Mouse (Mus musculus) C2C12 (cell line): ENCODE measurements around the gene Efna2. TPM values are rescaled to one million over a fixed set of nuclear protein-coding genes. Genes with fewer than 3 reads are reported as not detected.
"Not testable (repeated sequence)": the region's sequence is repeated elsewhere in the genome, so short reads cannot be mapped to it uniquely, and the experiment has no call there.

Experiments used
- H3K27me3 ChIP-seq: one replicate; pipeline ENCODE4 v1.6.1; 2011; ENCODE audit not compliant: control insufficient read depth, insufficient read depth, insufficient read length
- H3K36me3 ChIP-seq: one replicate; pipeline ENCODE4 v1.6.1; 2011; ENCODE audit not compliant: control insufficient read depth, insufficient read depth
- H3K4me3 ChIP-seq: one replicate; pipeline ENCODE4 v1.5.1; 2011; ENCODE audit warnings: mild to moderate bottlenecking, control low read depth; ENCODE audit not compliant: poor library complexity, insufficient read depth, severe bottlenecking
- H3K79me2 ChIP-seq: one replicate; pipeline ENCODE4 v1.6.1; 2011; ENCODE audit not compliant: control insufficient read depth, insufficient read depth
- H3K79me3 ChIP-seq: one replicate; pipeline ENCODE4 v1.6.1; 2011; ENCODE audit warnings: low read depth, control low read depth
- H3ac ChIP-seq: one replicate; pipeline ENCODE3; 2011; ENCODE audit warnings: low read depth; ENCODE audit not compliant: control insufficient read depth, insufficient read length
- CEBPB ChIP-seq: IDR thresholded peaks from one replicate; pipeline ENCODE4 v1.6.1; 2011; ENCODE audit warnings: low read depth, mild to moderate bottlenecking, control low read depth, moderate library complexity
- CTCF ChIP-seq: IDR thresholded peaks from one replicate; pipeline ENCODE4 v1.5.1; 2011; ENCODE audit not compliant: control insufficient read depth, insufficient read depth, insufficient read length
- FOSL1 ChIP-seq: IDR thresholded peaks from one replicate; pipeline ENCODE4 v1.8.0; 2011; ENCODE audit warnings: mild to moderate bottlenecking, low read length; ENCODE audit not compliant: poor library complexity, insufficient read depth, severe bottlenecking
- MAX ChIP-seq: IDR thresholded peaks from one replicate; pipeline ENCODE4 v1.6.1; 2011; ENCODE audit warnings: mild to moderate bottlenecking, control low read depth
- MYOD1 ChIP-seq: IDR thresholded peaks from one replicate; pipeline ENCODE4 v1.6.1; 2011; ENCODE audit warnings: low read depth; ENCODE audit not compliant: control insufficient read depth, insufficient read length
- MYOG ChIP-seq: IDR thresholded peaks from one replicate; pipeline ENCODE4 v1.6.1; 2011; ENCODE audit not compliant: control insufficient read depth, insufficient read length; ENCODE audit errors: extremely low read depth
- USF1 ChIP-seq: IDR thresholded peaks from one replicate; pipeline ENCODE4 v1.6.1; 2011; ENCODE audit warnings: low read depth, mild to moderate bottlenecking, control low read depth, moderate library complexity
- polyA plus RNA-seq: library from polyadenylated mRNA; unstranded; fragments of >200 nt; fragmentation: generic; extraction: Trizol; gene quantifications from one replicate; pipeline ENCODE4 v1.2.1, GENCODE M21; 2012; ENCODE audit warnings: missing spikeins

Gene Efna2
- polyA plus RNA-seq, 1 experiment: 3.2 TPM

- Histone ChIP-seq H3K27me3 (peaks cover 8% of the 10 kb centered on the region), H3K79me2 (no peaks in the 10 kb centered on the region), H3K4me3 (no peak overlapping the region), H3K79me3 (no peaks in the 10 kb centered on the region), H3K36me3 (no peaks in the 10 kb centered on the region), H3ac (no peak overlapping the region)
- TF ChIP-seq CEBPB: no peak
- no peak for TF ChIP-seq MAX
- TF ChIP-seq USF1: no peak
- TF ChIP-seq MYOD1: no peak
These were observed 27.9 kb downstream of the Efna2 start for GRCm38 (mm10) chr10:80207201-80207600.

- H3K36me3 ChIP-seq: no peaks in the 10 kb centered on the region
- H3K27me3 ChIP-seq: peaks cover 8% of the 10 kb centered on the region
- no peaks in the 10 kb centered on the region for H3K79me3 ChIP-seq
- H3K79me2 ChIP-seq: no peaks in the 10 kb centered on the region
- H3ac ChIP-seq: no peak overlapping the region
- TF ChIP-seq MYOD1: no peak
- no peak for TF ChIP-seq MYOG
- TF ChIP-seq CEBPB: no peak
- no peak for TF ChIP-seq CTCF
- TF ChIP-seq MAX: no peak
- TF ChIP-seq FOSL1: no peak
- no peak overlapping the region for H3K4me3 ChIP-seq
These were observed 28.4 kb downstream of the Efna2 start for GRCm38 (mm10) chr10:80207676-80208075.

- Histone ChIP-seq H3ac (no peak overlapping the region), H3K79me3 (no peaks in the 10 kb centered on the region), H3K27me3 (peaks cover 8% of the 10 kb centered on the region), H3K4me3 (no peak overlapping the region), H3K79me2 (no peaks in the 10 kb centered on the region), H3K36me3 (no peaks in the 10 kb centered on the region)
- TF ChIP-seq CEBPB: no peak
- no peak for TF ChIP-seq MYOG
- no peak for TF ChIP-seq MYOD1
- TF ChIP-seq MAX: no peak
- TF ChIP-seq CTCF: no peak
- no peak for TF ChIP-seq FOSL1
- TF ChIP-seq USF1: no peak
These were observed 29.0 kb downstream of the Efna2 start for GRCm38 (mm10) chr10:80208248-80208647.

- TF ChIP-seq FOSL1 (no peak), CEBPB (no peak), CTCF (no peak), MYOG (no peak), MYOD1 (no peak), MAX (no peak), USF1 (no peak)
- Histone ChIP-seq H3K36me3 (no peaks in the 10 kb centered on the region), H3ac (no peak overlapping the region), H3K79me3 (no peaks in the 10 kb centered on the region), H3K79me2 (no peaks in the 10 kb centered on the region), H3K27me3 (peaks cover 8% of the 10 kb centered on the region), H3K4me3 (no peak overlapping the region)
These were observed 29.6 kb downstream of the Efna2 start for GRCm38 (mm10) chr10:80208841-80209371.

GRCm38 (mm10) chr10:80211547-80212103 is 32.3 kb downstream of the Efna2 start:
- H3K79me2 ChIP-seq, H3K36me3 ChIP-seq, H3K79me3 ChIP-seq, H3ac ChIP-seq, H3K4me3 ChIP-seq, H3K27me3 ChIP-seq: not testable (repeated sequence)

GRCm38 (mm10) chr10:80215048-80215772 is 35.9 kb downstream of the Efna2 start:
- TF ChIP-seq FOSL1: no peak
- TF ChIP-seq MYOD1: no peak
- TF ChIP-seq CEBPB: no peak
- no peak for TF ChIP-seq MAX
- Histone ChIP-seq H3K79me3 (no peaks in the 10 kb centered on the region), H3K79me2 (no peaks in the 10 kb centered on the region), H3K27me3 (peaks cover 3% of the 10 kb centered on the region), H3ac (no peak overlapping the region), H3K36me3 (no peaks in the 10 kb centered on the region), H3K4me3 (no peak overlapping the region)
